Mouse (Mus musculus) embryonic facial prominence, embryonic 10.5 days (tissue): ENCODE measurements around the gene Rnaset2b. TPM values are rescaled to one million over a fixed set of nuclear protein-coding genes. Genes with fewer than 3 reads are reported as not detected.
"Not testable (repeated sequence)": the region's sequence is repeated elsewhere in the genome, so short reads cannot be mapped to it uniquely, and the experiment has no call there.

Experiments used
- DNase-seq: peaks from one replicate; pipeline ENCODE4 v3.0.0-alpha.2; 2017; ENCODE audit warnings: low spot score
- H3K27ac ChIP-seq: fragments of 300-500 bp; sonication (generic); replicated peaks from 2 replicates; pipeline ENCODE4 v1.5.1; 2016; ENCODE audit warnings: mild to moderate bottlenecking
- H3K27me3 ChIP-seq: fragments of 300-500 bp; sonication (generic); replicated peaks from 2 replicates; pipeline ENCODE4 v1.6.1; 2016; ENCODE audit warnings: low read depth, mild to moderate bottlenecking; ENCODE audit not compliant: poor library complexity, severe bottlenecking
- H3K36me3 ChIP-seq: fragments of 300-500 bp; sonication (generic); replicated peaks from 2 replicates; pipeline ENCODE4 v1.6.1; 2016; ENCODE audit warnings: mild to moderate bottlenecking, moderate library complexity
- H3K4me1 ChIP-seq: fragments of 300-500 bp; sonication (generic); 2 replicates; pipeline ENCODE4 v1.6.1; 2016
- H3K4me3 ChIP-seq: fragments of 300-500 bp; sonication (generic); 2 replicates; pipeline ENCODE4 v1.5.1; 2016; ENCODE audit warnings: mild to moderate bottlenecking, moderate library complexity
- H3K9me3 ChIP-seq: fragments of 300-500 bp; sonication (generic); 2 replicates; pipeline ENCODE4 v1.6.1; 2016; ENCODE audit warnings: mild to moderate bottlenecking
- WGBS: fragments of 180-500 bp; shearing (Covaris S2); methylation state at CpG from one replicate; pipeline ENCODE4 v1.1.7; 2016; 5-methylcytosine and 5-hydroxymethylcytosine counted together
- polyA plus RNA-seq: library from polyadenylated mRNA; unstranded; fragments of >200 nt; fragmentation: Nextera tagmentation; extraction: Ambion mirVana; gene quantifications from 2 replicates; pipeline ENCODE4 v1.2.1, GENCODE M21; 2016

The Rnaset2b gene
- polyA plus RNA-seq, 1 experiment from 2014 or later: 126 TPM

GRCm38 (mm10) chr17:7033192-7034166, 63.0 kb downstream of the Rnaset2b start:
- H3K4me1 ChIP-seq, H3K27ac ChIP-seq, H3K27me3 ChIP-seq, H3K36me3 ChIP-seq, H3K4me3 ChIP-seq, H3K9me3 ChIP-seq, DNase-seq: not testable (repeated sequence)
- 62% methylated on average over 3 of the region's 17 CpGs for WGBS

Other genes starting within 250 kb of the Rnaset2b start
- 51.6 and 55.0 TPM in 2 replicates for gene Ezr, start 187.8 kb upstream of the Rnaset2b start, polyA plus RNA-seq
- gene Rsph3b, start 22.0 kb upstream of the Rnaset2b start, polyA plus RNA-seq: 31.5 and 34.7 TPM in 2 replicates
- gene Tagap1, start 9.5 kb upstream of the Rnaset2b start, polyA plus RNA-seq: 52.4 and 53.7 TPM in 2 replicates
- 0.09 and 0.26 TPM in 2 replicates for gene Gm49721, start 8.3 kb downstream of the Rnaset2b start, polyA plus RNA-seq
- not detected in 2 replicates for gene Gm1604a, start 54.9 kb downstream of the Rnaset2b start, polyA plus RNA-seq
- gene Rps6ka2, start 199.5 kb downstream of the Rnaset2b start, polyA plus RNA-seq: 27.2 and 27.7 TPM in 2 replicates